Mouse (Mus musculus) liver (tissue): Measurements from ENCODE around the gene Faap100.

ENCODE experiments used
- DNase-seq: peaks from one replicate; pipeline ENCODE4 v3.0.0-alpha.2; 2020; ENCODE audit warnings: mixed read lengths

The Faap100 gene

DNA sequence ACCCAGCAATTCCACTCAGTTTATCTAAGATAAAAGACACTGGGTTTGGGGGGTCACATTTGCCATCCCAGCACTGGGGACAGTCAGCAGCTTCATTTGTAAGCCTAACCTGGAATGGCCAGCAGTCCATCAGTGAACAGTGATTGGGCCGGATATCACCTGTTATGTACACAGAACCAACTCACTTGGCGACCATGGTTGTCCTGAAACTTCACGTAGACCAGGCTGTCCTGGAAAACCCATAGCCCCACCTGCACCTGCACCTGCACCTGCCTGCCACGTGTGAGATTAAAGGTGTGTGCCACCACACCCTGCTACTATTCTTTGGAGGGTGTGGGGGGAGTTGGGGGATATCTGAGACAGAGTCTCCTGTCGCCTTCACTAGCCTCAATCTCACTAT, 59.3 kb downstream of the Faap100 start:
- DNase-seq, result peak; percentile 1
